Mouse (Mus musculus): ENCODE measurements around the gene Wdr70. TPM values are rescaled to one million over a fixed set of nuclear protein-coding genes. Genes with fewer than 3 reads are reported as not detected.

The Wdr70 gene
- polyA plus RNA-seq, 1 experiment = 47.6 TPM

GRCm38 (mm10) chr15:7956899-7957298 lies 142.1 kb downstream of the Wdr70 start:
- Histone ChIP-seq H3K4me3 (ENCODE audit: insufficient read depth, poor library complexity, severe bottlenecking) (no peak overlapping the region), H3K27me3 (ENCODE audit: control insufficient read depth, insufficient read depth, insufficient read length) (no peaks in the 10 kb centered on the region), H3K79me2 (ENCODE audit: control insufficient read depth, insufficient read depth) (no peaks in the 10 kb centered on the region), H3ac (ENCODE audit: control insufficient read depth, insufficient read length, low read depth) (no peak overlapping the region), H3K36me3 (ENCODE audit: control insufficient read depth, insufficient read depth) (no peaks in the 10 kb centered on the region), H3K79me3 (ENCODE audit: low read depth) (no peaks in the 10 kb centered on the region)
- no peak for TF ChIP-seq USF1 (IDR thresholded peaks at IDR 0.05; ENCODE audit: low read depth)

- no peaks in the 10 kb centered on the region for H3K36me3 ChIP-seq (ENCODE audit: control insufficient read depth, insufficient read depth)
- no peaks in the 10 kb centered on the region for H3K79me3 ChIP-seq (ENCODE audit: low read depth)
- H3K27me3 ChIP-seq (ENCODE audit: control insufficient read depth, insufficient read depth, insufficient read length) = no peaks in the 10 kb centered on the region
- H3ac ChIP-seq (ENCODE audit: control insufficient read depth, insufficient read length, low read depth) = no peak overlapping the region
- TF ChIP-seq MAX (IDR thresholded peaks at IDR 0.05) (no peak), MYOG (IDR thresholded peaks at IDR 0.05; ENCODE audit: control insufficient read depth, extremely low read depth, insufficient read length) (no peak), MYOD1 (IDR thresholded peaks at IDR 0.05; ENCODE audit: control insufficient read depth, insufficient read length, low read depth) (no peak), USF1 (IDR thresholded peaks at IDR 0.05; ENCODE audit: low read depth) (no peak), CTCF (IDR thresholded peaks at IDR 0.05; ENCODE audit: control insufficient read depth, insufficient read depth, insufficient read length) (no peak)
- no peak overlapping the region for H3K4me3 ChIP-seq (ENCODE audit: insufficient read depth, poor library complexity, severe bottlenecking)
- H3K79me2 ChIP-seq (ENCODE audit: control insufficient read depth, insufficient read depth) = no peaks in the 10 kb centered on the region
Measured at GRCm38 (mm10) chr15:7950561-7950960, 148.4 kb downstream of the Wdr70 start.

- TF ChIP-seq CTCF (IDR thresholded peaks at IDR 0.05; ENCODE audit: control insufficient read depth, insufficient read depth, insufficient read length) = no peak
- Histone ChIP-seq H3K79me2 (ENCODE audit: control insufficient read depth, insufficient read depth) (no peaks in the 10 kb centered on the region), H3K27me3 (ENCODE audit: control insufficient read depth, insufficient read depth, insufficient read length) (no peaks in the 10 kb centered on the region), H3K36me3 (ENCODE audit: control insufficient read depth, insufficient read depth) (no peaks in the 10 kb centered on the region), H3ac (ENCODE audit: control insufficient read depth, insufficient read length, low read depth) (no peak overlapping the region), H3K4me3 (ENCODE audit: insufficient read depth, poor library complexity, severe bottlenecking) (no peak overlapping the region), H3K79me3 (ENCODE audit: low read depth) (no peaks in the 10 kb centered on the region)
Measured at GRCm38 (mm10) chr15:7941690-7942089, 157.3 kb downstream of the Wdr70 start.

- no peaks in the 10 kb centered on the region for H3K79me2 ChIP-seq (ENCODE audit: control insufficient read depth, insufficient read depth)
- no peaks in the 10 kb centered on the region for H3K27me3 ChIP-seq (ENCODE audit: control insufficient read depth, insufficient read depth, insufficient read length)
- TF ChIP-seq FOSL1 (IDR thresholded peaks at IDR 0.05; ENCODE audit: insufficient read depth, low read length, poor library complexity, severe bottlenecking) (no peak), MYOG (IDR thresholded peaks at IDR 0.05; ENCODE audit: control insufficient read depth, extremely low read depth, insufficient read length) (no peak), MYOD1 (IDR thresholded peaks at IDR 0.05; ENCODE audit: control insufficient read depth, insufficient read length, low read depth) (no peak), USF1 (IDR thresholded peaks at IDR 0.05; ENCODE audit: low read depth) (no peak), MAX (IDR thresholded peaks at IDR 0.05) (no peak), CEBPB (IDR thresholded peaks at IDR 0.05; ENCODE audit: low read depth) (no peak), CTCF (IDR thresholded peaks at IDR 0.05; ENCODE audit: control insufficient read depth, insufficient read depth, insufficient read length) (no peak)
- H3K36me3 ChIP-seq (ENCODE audit: control insufficient read depth, insufficient read depth) = no peaks in the 10 kb centered on the region
- no peak overlapping the region for H3K4me3 ChIP-seq (ENCODE audit: insufficient read depth, poor library complexity, severe bottlenecking)
- no peak overlapping the region for H3ac ChIP-seq (ENCODE audit: control insufficient read depth, insufficient read length, low read depth)
- no peaks in the 10 kb centered on the region for H3K79me3 ChIP-seq (ENCODE audit: low read depth)
Measured at GRCm38 (mm10) chr15:7935571-7936165, 163.3 kb downstream of the Wdr70 start.

GRCm38 (mm10) chr15:7934580-7934979 lies 164.4 kb downstream of the Wdr70 start:
- TF ChIP-seq FOSL1 (IDR thresholded peaks at IDR 0.05; ENCODE audit: insufficient read depth, low read length, poor library complexity, severe bottlenecking) (no peak), CEBPB (IDR thresholded peaks at IDR 0.05; ENCODE audit: low read depth) (no peak), MAX (IDR thresholded peaks at IDR 0.05) (no peak), MYOD1 (IDR thresholded peaks at IDR 0.05; ENCODE audit: control insufficient read depth, insufficient read length, low read depth) (no peak), CTCF (IDR thresholded peaks at IDR 0.05; ENCODE audit: control insufficient read depth, insufficient read depth, insufficient read length) (no peak)
- Histone ChIP-seq H3K36me3 (ENCODE audit: control insufficient read depth, insufficient read depth) (no peaks in the 10 kb centered on the region), H3K4me3 (ENCODE audit: insufficient read depth, poor library complexity, severe bottlenecking) (no peak overlapping the region), H3K79me2 (ENCODE audit: control insufficient read depth, insufficient read depth) (no peaks in the 10 kb centered on the region), H3K27me3 (ENCODE audit: control insufficient read depth, insufficient read depth, insufficient read length) (no peaks in the 10 kb centered on the region), H3ac (ENCODE audit: control insufficient read depth, insufficient read length, low read depth) (no peak overlapping the region), H3K79me3 (ENCODE audit: low read depth) (no peaks in the 10 kb centered on the region)

- Histone ChIP-seq H3K4me3 (ENCODE audit: insufficient read depth, poor library complexity, severe bottlenecking) (no peak overlapping the region), H3K79me3 (ENCODE audit: low read depth) (no peaks in the 10 kb centered on the region), H3K79me2 (ENCODE audit: control insufficient read depth, insufficient read depth) (no peaks in the 10 kb centered on the region), H3K36me3 (ENCODE audit: control insufficient read depth, insufficient read depth) (no peaks in the 10 kb centered on the region), H3K27me3 (ENCODE audit: control insufficient read depth, insufficient read depth, insufficient read length) (no peaks in the 10 kb centered on the region), H3ac (ENCODE audit: control insufficient read depth, insufficient read length, low read depth) (no peak overlapping the region)
- TF ChIP-seq MYOD1 (IDR thresholded peaks at IDR 0.05; ENCODE audit: control insufficient read depth, insufficient read length, low read depth) (peak; percentile 1), CTCF (IDR thresholded peaks at IDR 0.05; ENCODE audit: control insufficient read depth, insufficient read depth, insufficient read length) (no peak)
Measured at GRCm38 (mm10) chr15:7934105-7934504, 164.9 kb downstream of the Wdr70 start.
